Mouse (Mus musculus): ENCODE results near the gene Cdh20. TPM values are rescaled to one million over a fixed set of nuclear protein-coding genes. Genes with fewer than 3 reads are reported as not detected.

Gene Cdh20
- polyA plus RNA-seq, 1 experiment from 2014 or later: 0.18 TPM

GRCm38 (mm10) chr1:104848256-104848919 is 80.1 kb downstream of the Cdh20 start:
- 44% methylated on average over 2 of the region's 2 CpGs for WGBS
- Histone ChIP-seq H3K27me3 (replicated peaks; ENCODE audit: control insufficient read depth, insufficient read depth, low read length) (no peaks in the 10 kb centered on the region), H3K27ac (replicated peaks; ENCODE audit: low read depth, low read length) (no peak overlapping the region), H3K4me2 (ENCODE audit: low read depth, low read length) (no peak overlapping the region), H3K4me3 (ENCODE audit: low read depth, low read length) (no peak overlapping the region), H3K4me1 (ENCODE audit: control insufficient read depth, insufficient read depth, low read length) (no peaks in the 10 kb centered on the region), H3K36me3 (ENCODE audit: control insufficient read depth, insufficient read depth, low read length) (no peaks in the 10 kb centered on the region), H3K9ac (ENCODE audit: low read depth, low read length) (no peak overlapping the region), H3K9me3 (ENCODE audit: control insufficient read depth, low read length) (no peaks in the 10 kb centered on the region)
- ATAC-seq (ENCODE audit: low read depth): no peak; the same call in 1 of the 2 replicates
- peak; percentile 14 for DNase-seq (ENCODE audit: low spot score)

- Histone ChIP-seq H3K27ac (replicated peaks; ENCODE audit: low read depth, low read length) (no peak overlapping the region), H3K36me3 (ENCODE audit: control insufficient read depth, insufficient read depth, low read length) (no peaks in the 10 kb centered on the region), H3K9ac (ENCODE audit: low read depth, low read length) (no peak overlapping the region), H3K27me3 (replicated peaks; ENCODE audit: control insufficient read depth, insufficient read depth, low read length) (no peaks in the 10 kb centered on the region), H3K4me2 (ENCODE audit: low read depth, low read length) (no peak overlapping the region), H3K4me3 (ENCODE audit: low read depth, low read length) (no peak overlapping the region), H3K9me3 (ENCODE audit: control insufficient read depth, low read length) (no peaks in the 10 kb centered on the region), H3K4me1 (ENCODE audit: control insufficient read depth, insufficient read depth, low read length) (no peaks in the 10 kb centered on the region)
- DNase-seq (ENCODE audit: low spot score): no peak
- 48% methylated on average over 4 of the region's 4 CpGs for WGBS
- no peak for ATAC-seq (ENCODE audit: low read depth)
These were observed 80.6 kb downstream of the Cdh20 start for GRCm38 (mm10) chr1:104848920-104849272.

GRCm38 (mm10) chr1:104877384-104877783 is 109.1 kb downstream of the Cdh20 start:
- no peak for ATAC-seq (ENCODE audit: low read depth)

GRCm38 (mm10) chr1:104901815-104902214 is 133.5 kb downstream of the Cdh20 start:
- Histone ChIP-seq H3K36me3 (ENCODE audit: control insufficient read depth, insufficient read depth, low read length) (no peaks in the 10 kb centered on the region), H3K27me3 (replicated peaks; ENCODE audit: control insufficient read depth, insufficient read depth, low read length) (no peaks in the 10 kb centered on the region), H3K4me1 (ENCODE audit: control insufficient read depth, insufficient read depth, low read length) (no peaks in the 10 kb centered on the region), H3K27ac (replicated peaks; ENCODE audit: low read depth, low read length) (no peak overlapping the region), H3K9me3 (ENCODE audit: control insufficient read depth, low read length) (no peaks in the 10 kb centered on the region), H3K9ac (ENCODE audit: low read depth, low read length) (no peak overlapping the region), H3K4me3 (ENCODE audit: low read depth, low read length) (no peak overlapping the region), H3K4me2 (ENCODE audit: low read depth, low read length) (no peak overlapping the region)
- DNase-seq (ENCODE audit: low spot score): no peak
- no peak for ATAC-seq (ENCODE audit: low read depth)

More at GRCm38 (mm10) chr1:104877384-104877783, 109.1 kb downstream of the Cdh20 start:
- H3K9me3 ChIP-seq (ENCODE audit: control insufficient read depth, low read length): no peaks in the 10 kb centered on the region
- no peaks in the 10 kb centered on the region for H3K27me3 ChIP-seq (replicated peaks; ENCODE audit: control insufficient read depth, insufficient read depth, low read length)
- no peak overlapping the region for H3K9ac ChIP-seq (ENCODE audit: low read depth, low read length)
- H3K36me3 ChIP-seq (ENCODE audit: control insufficient read depth, insufficient read depth, low read length): no peaks in the 10 kb centered on the region
- DNase-seq (ENCODE audit: low spot score): peak; percentile 7
- H3K4me2 ChIP-seq (ENCODE audit: low read depth, low read length): no peak overlapping the region
- no peak overlapping the region for H3K27ac ChIP-seq (replicated peaks; ENCODE audit: low read depth, low read length)
- 66% methylated on average over 1 of the region's 1 CpGs for WGBS
- no peaks in the 10 kb centered on the region for H3K4me1 ChIP-seq (ENCODE audit: control insufficient read depth, insufficient read depth, low read length)
- no peak overlapping the region for H3K4me3 ChIP-seq (ENCODE audit: low read depth, low read length)

- Histone ChIP-seq H3K27ac (replicated peaks; ENCODE audit: low read depth, low read length) (no peak overlapping the region), H3K36me3 (ENCODE audit: control insufficient read depth, insufficient read depth, low read length) (no peaks in the 10 kb centered on the region), H3K4me2 (ENCODE audit: low read depth, low read length) (no peak overlapping the region), H3K4me1 (ENCODE audit: control insufficient read depth, insufficient read depth, low read length) (no peaks in the 10 kb centered on the region), H3K9ac (ENCODE audit: low read depth, low read length) (no peak overlapping the region), H3K27me3 (replicated peaks; ENCODE audit: control insufficient read depth, insufficient read depth, low read length) (no peaks in the 10 kb centered on the region), H3K9me3 (ENCODE audit: control insufficient read depth, low read length) (no peaks in the 10 kb centered on the region), H3K4me3 (ENCODE audit: low read depth, low read length) (no peak overlapping the region)
- ATAC-seq (ENCODE audit: low read depth) (no peak), DNase-seq (ENCODE audit: low spot score) (no peak)
- 55% methylated on average over 5 of the region's 5 CpGs for WGBS
These were observed 135.1 kb downstream of the Cdh20 start for GRCm38 (mm10) chr1:104903409-104903808.

GRCm38 (mm10) chr1:104912407-104912806 is 144.1 kb downstream of the Cdh20 start:
- ATAC-seq (ENCODE audit: low read depth): peak; percentile 26; the same call in 1 of the 2 replicates
- H3K27me3 ChIP-seq (replicated peaks; ENCODE audit: control insufficient read depth, insufficient read depth, low read length): no peaks in the 10 kb centered on the region
- DNase-seq (ENCODE audit: low spot score): no peak
- no peaks in the 10 kb centered on the region for H3K4me1 ChIP-seq (ENCODE audit: control insufficient read depth, insufficient read depth, low read length)
- no peak overlapping the region for H3K9ac ChIP-seq (ENCODE audit: low read depth, low read length)
- H3K4me3 ChIP-seq (ENCODE audit: low read depth, low read length): no peak overlapping the region
- no peaks in the 10 kb centered on the region for H3K36me3 ChIP-seq (ENCODE audit: control insufficient read depth, insufficient read depth, low read length)
- no peaks in the 10 kb centered on the region for H3K9me3 ChIP-seq (ENCODE audit: control insufficient read depth, low read length)
- H3K27ac ChIP-seq (replicated peaks; ENCODE audit: low read depth, low read length): no peak overlapping the region
- no peak overlapping the region for H3K4me2 ChIP-seq (ENCODE audit: low read depth, low read length)
- WGBS: 40% methylated on average over 3 of the region's 3 CpGs

- Histone ChIP-seq H3K27me3 (replicated peaks; ENCODE audit: control insufficient read depth, insufficient read depth, low read length) (no peaks in the 10 kb centered on the region), H3K4me2 (ENCODE audit: low read depth, low read length) (no peak overlapping the region), H3K9me3 (ENCODE audit: control insufficient read depth, low read length) (no peaks in the 10 kb centered on the region), H3K36me3 (ENCODE audit: control insufficient read depth, insufficient read depth, low read length) (no peaks in the 10 kb centered on the region), H3K9ac (ENCODE audit: low read depth, low read length) (no peak overlapping the region), H3K4me3 (ENCODE audit: low read depth, low read length) (no peak overlapping the region), H3K27ac (replicated peaks; ENCODE audit: low read depth, low read length) (no peak overlapping the region), H3K4me1 (ENCODE audit: control insufficient read depth, insufficient read depth, low read length) (no peaks in the 10 kb centered on the region)
- DNase-seq (ENCODE audit: low spot score) (no peak), ATAC-seq (ENCODE audit: low read depth) (no peak)
- WGBS: 75% methylated on average over 2 of the region's 2 CpGs
These were observed 148.2 kb downstream of the Cdh20 start for GRCm38 (mm10) chr1:104916507-104916906.

- Histone ChIP-seq H3K4me3 (ENCODE audit: low read depth, low read length) (no peak overlapping the region), H3K27me3 (replicated peaks; ENCODE audit: control insufficient read depth, insufficient read depth, low read length) (no peaks in the 10 kb centered on the region), H3K4me2 (ENCODE audit: low read depth, low read length) (no peak overlapping the region), H3K9me3 (ENCODE audit: control insufficient read depth, low read length) (no peaks in the 10 kb centered on the region), H3K27ac (replicated peaks; ENCODE audit: low read depth, low read length) (no peak overlapping the region), H3K36me3 (ENCODE audit: control insufficient read depth, insufficient read depth, low read length) (no peaks in the 10 kb centered on the region), H3K9ac (ENCODE audit: low read depth, low read length) (no peak overlapping the region), H3K4me1 (ENCODE audit: control insufficient read depth, insufficient read depth, low read length) (no peaks in the 10 kb centered on the region)
- WGBS: 39% methylated on average over 1 of the region's 1 CpGs
- DNase-seq (ENCODE audit: low spot score) (no peak), ATAC-seq (ENCODE audit: low read depth) (no peak)
These were observed 149.0 kb downstream of the Cdh20 start for GRCm38 (mm10) chr1:104917307-104917836.

- H3K4me3 ChIP-seq (ENCODE audit: low read depth, low read length): no peak overlapping the region
- H3K27ac ChIP-seq (replicated peaks; ENCODE audit: low read depth, low read length): no peak overlapping the region
- no peak overlapping the region for H3K9ac ChIP-seq (ENCODE audit: low read depth, low read length)
- no peaks in the 10 kb centered on the region for H3K27me3 ChIP-seq (replicated peaks; ENCODE audit: control insufficient read depth, insufficient read depth, low read length)
- no peaks in the 10 kb centered on the region for H3K4me1 ChIP-seq (ENCODE audit: control insufficient read depth, insufficient read depth, low read length)
- no peaks in the 10 kb centered on the region for H3K36me3 ChIP-seq (ENCODE audit: control insufficient read depth, insufficient read depth, low read length)
- H3K9me3 ChIP-seq (ENCODE audit: control insufficient read depth, low read length): no peaks in the 10 kb centered on the region
- ATAC-seq (ENCODE audit: low read depth) (no peak), DNase-seq (ENCODE audit: low spot score) (no peak)
- H3K4me2 ChIP-seq (ENCODE audit: low read depth, low read length): no peak overlapping the region
- 35% methylated on average over 7 of the region's 7 CpGs for WGBS
These were observed 164.7 kb downstream of the Cdh20 start for GRCm38 (mm10) chr1:104933051-104933450.
